Mouse (Mus musculus) urinary bladder, adult 18-20 months (tissue): ENCODE measurements at regions not wholly inside any gene's neighbourhood (a gene's known extent, or its start where the extent isn't known, plus 50 kb on each side); places are given as distances from the start of the nearest gene placed in this dataset.

Source experiments
- DNase-seq, 2 experiments: peaks; one replicate each; pipeline ENCODE4 v3.0.0; 2022; ENCODE audit warnings: low spot score in 2 of 2, mixed read lengths in 2 of 2

DNA sequence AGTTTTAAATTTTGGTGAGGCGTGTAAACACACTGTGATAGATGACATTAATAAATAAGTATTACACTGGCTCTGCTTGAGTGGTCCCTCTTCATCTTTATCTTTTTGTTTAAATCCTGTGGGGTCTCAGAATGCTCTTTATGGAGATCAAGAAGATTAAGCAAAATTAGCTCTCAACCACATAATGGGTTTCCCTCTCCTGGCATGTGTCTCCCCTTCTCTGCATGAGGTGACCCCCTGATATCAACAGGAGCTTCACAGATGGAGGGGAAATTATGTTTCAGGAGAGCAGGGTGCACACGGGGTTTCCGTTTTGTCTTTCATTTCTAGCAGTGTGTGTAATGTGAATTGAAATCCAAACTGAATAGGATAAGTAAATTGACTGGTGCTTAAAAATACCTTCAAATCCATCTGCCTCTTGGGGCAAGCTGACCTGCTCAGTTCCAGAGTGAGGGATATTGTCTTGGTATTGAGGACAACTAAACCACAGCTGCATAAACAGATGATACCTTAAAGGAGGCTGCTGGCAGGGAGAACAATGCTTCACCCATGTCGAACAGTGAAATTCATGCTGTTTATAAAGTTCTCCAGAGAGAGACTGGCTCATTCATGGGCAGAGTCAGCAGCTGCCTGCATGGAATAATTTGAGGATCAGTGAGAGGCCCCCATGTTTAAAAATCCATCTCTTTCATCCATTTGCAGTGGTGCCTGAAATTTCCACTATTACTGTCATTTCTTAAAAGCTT lies 518.3 kb upstream of the Nr2f1 start:
- DNase-seq, result no peak

GRCm38 (mm10) chr13:78717159-78717558 lies 517.6 kb upstream of the Nr2f1 start:
- no peak for DNase-seq

DNA sequence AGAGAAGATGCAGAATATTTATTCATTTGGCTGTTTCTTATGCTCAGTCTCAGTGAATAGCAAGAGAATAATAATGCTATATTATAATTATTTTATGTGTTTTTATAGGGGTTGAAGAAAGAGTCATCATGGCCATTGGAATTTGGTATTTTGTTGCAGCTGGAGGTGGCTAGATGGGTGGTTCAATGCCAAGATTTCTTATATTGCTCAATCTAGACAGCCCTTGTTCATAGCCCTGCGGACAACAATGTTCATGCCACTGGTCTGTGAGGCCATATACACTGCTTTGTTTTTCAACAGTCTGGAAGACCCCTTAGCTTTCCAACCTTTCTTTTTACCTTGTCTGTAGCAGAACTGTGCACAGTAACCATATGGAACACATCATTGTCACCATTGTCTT lies 505.1 kb upstream of the Nr2f1 start:
- no peak for DNase-seq

- no peak for DNase-seq
Observed at GRCm38 (mm10) chr13:78697814-78698519, 498.4 kb upstream of the Nr2f1 start.

GRCm38 (mm10) chr13:78679255-78679895 lies 479.8 kb upstream of the Nr2f1 start:
- DNase-seq, result no peak

DNA sequence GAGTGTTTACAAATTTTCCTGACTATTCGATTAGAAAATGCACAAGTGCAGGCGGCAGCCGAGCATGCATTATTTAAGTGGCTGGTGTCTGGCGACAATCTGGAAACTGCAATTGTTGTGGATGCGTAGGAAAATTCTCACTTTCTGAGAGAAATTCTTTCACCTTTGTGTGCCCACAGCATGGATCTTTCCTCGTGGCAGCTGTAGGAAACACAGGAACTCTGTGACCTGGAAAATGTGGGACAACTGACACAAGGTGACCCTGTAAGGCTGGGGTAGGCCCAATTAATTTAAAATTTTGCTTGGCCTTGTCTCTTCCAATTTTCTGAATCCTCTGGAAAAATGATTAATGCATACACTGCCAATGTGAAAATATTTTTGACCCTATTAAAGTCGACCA lies 478.7 kb upstream of the Nr2f1 start:
- no peak for DNase-seq

- DNase-seq, result no peak
Observed at GRCm38 (mm10) chr13:78658285-78658684, 458.7 kb upstream of the Nr2f1 start.

DNA sequence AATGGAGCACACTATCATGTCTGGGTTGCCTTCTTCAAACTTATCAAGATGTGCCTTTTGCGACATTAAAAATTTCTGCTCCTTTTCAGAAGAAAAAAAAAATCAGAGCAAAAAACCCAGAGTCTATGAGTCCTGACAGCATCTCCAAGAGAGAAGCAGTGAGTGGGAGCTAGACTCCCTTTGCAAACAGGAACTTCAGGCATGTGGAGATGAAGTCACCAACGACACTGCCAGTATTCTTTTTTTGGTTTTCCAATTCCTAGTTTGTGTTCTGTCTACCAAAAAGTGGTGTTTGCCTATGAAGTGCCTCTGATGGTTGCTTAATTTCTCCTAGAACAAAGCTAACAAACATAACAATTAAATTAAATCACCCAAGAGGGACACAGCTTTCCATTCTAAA lies 457.2 kb upstream of the Nr2f1 start:
- DNase-seq, result no peak

DNA sequence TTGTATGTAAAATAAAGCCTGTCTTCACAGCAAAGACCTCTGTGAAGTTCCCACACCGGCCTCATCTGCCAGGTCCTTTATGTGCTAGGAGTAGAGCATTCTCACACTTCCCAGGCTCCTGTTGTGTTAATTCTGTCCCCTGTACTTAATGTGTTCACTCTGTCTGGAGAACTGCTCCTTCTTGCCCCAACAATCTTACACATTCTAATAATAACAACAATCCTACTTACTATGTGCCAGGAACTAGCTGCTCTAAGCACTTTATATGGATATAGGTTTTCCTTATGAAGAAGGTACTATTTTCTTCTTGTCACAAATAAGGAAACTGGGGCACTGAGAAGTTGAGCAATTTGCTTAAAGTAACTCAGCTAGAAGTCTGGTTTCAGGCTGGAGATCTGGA lies 456.6 kb upstream of the Nr2f1 start:
- no peak for DNase-seq

- no peak for DNase-seq
Observed at GRCm38 (mm10) chr13:78650824-78651223, 451.3 kb upstream of the Nr2f1 start.

- DNase-seq, result no peak
Observed at GRCm38 (mm10) chr13:78644556-78644955, 445.0 kb upstream of the Nr2f1 start.

- DNase-seq, result no peak
Observed at GRCm38 (mm10) chr13:78643023-78643422, 443.5 kb upstream of the Nr2f1 start.

DNA sequence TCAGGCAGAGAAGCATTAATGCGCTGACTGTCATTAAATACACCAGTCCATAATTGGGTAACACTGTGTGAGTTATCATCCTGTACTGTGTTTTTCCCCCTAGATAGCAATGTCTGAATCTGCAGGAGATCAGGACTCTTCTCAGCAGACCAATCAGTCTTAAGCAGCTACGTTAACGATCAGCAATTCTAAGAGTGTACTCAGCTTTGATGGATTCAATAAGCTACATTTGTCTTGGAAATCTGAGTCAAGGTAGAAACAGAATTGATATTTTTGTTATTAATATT lies 442.8 kb upstream of the Nr2f1 start:
- no peak for DNase-seq

GRCm38 (mm10) chr13:78641687-78642442 lies 442.3 kb upstream of the Nr2f1 start:
- no peak for DNase-seq

- DNase-seq, result no peak
Observed at GRCm38 (mm10) chr13:78640340-78640739, 440.8 kb upstream of the Nr2f1 start.

- no peak for DNase-seq
Observed at GRCm38 (mm10) chr13:78638462-78638861, 438.9 kb upstream of the Nr2f1 start.

DNA sequence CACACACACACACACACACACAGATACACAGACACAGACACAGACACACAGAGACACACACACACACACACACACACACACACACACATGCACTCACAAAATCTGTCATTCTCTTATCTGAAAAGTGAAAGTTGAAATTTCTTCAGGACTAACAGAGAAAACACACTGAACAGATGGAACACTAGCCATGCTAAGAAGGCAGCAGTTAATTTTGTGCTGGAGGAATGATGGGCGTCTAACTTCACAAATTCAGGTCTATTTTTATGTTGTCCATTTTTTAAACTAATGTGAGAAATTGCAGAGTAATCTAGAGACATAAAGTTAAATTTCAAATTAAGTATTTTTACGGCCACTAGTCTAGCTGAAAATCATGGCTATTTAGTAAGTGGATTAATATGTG lies 432.1 kb upstream of the Nr2f1 start:
- DNase-seq, result no peak

DNA sequence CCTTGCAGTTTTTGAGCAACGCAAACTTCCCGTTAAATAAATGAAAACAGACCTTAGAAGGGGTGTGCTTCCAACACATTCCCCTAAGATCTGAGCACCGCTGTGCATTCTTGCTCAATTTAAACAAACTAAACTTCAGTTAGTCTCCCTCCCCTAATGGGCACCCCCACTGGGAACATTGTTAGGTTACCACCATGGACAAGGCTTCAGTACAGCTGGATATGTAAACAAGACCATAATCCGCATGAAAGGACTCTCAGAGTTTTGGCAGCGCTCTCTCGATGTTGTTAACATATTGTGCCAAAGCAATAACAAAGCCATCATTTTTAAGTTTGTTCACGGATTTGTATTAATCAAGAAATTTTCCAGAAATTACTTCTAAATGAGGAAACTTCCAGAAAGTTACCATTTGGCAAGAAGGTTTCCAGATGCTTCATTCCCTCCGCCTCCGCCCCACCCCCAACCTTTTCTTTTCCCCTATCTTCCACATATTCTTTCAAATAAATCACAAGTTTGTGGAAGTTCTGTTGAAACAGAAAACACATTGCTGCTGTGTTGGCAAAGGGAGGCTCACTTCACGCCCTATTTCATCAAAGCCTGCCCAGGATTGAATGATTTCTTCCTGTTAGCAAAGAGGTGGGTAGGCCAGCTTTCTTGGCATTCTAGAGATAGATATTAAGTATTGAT lies 429.6 kb upstream of the Nr2f1 start:
- DNase-seq, result no peak

DNA sequence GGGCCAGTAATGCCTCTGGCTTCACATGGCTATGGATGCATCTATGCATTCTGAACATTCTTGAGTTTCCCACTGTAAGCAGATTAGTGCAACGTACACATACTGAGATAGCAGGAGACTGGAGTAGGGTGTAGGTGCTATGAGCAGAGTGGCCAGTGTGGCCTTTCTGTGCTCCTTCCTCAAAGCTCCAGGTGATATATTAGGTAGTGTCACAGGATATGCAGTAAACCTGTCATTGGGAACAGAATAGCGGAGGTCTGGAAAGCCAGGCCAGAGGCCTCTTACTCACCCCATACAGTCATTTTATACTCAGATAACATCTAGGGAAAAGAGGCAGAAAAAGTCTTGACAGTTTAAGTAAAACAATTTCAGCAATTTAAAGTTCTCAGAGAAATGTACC lies 424.1 kb upstream of the Nr2f1 start:
- DNase-seq, result no peak

DNA sequence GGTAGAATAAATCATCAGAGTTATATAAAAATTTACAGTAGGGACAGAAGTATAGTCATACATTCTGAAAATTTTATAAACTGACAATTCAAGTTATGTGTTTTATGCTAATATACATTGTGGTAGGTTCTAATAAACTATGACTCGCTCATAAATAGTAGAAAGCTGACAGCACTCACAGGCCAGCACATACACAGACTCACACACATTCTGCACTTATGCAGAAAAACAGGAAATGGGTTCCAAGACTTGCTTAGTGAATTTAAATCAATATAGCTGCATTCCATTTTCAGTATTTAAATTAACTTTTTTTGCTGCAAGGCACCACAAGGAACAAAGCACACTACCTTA lies 403.3 kb upstream of the Nr2f1 start:
- DNase-seq, result no peak

GRCm38 (mm10) chr13:78602211-78602860 lies 402.8 kb upstream of the Nr2f1 start:
- no peak for DNase-seq
